Mouse (Mus musculus): ENCODE results near the gene Pigl. TPM values are rescaled to one million over a fixed set of nuclear protein-coding genes. Genes with fewer than 3 reads are reported as not detected.
"Not testable (repeated sequence)": the region's sequence is repeated elsewhere in the genome, so short reads cannot be mapped to it uniquely, and the experiment has no call there.

The Pigl gene
- total RNA-seq (2021) = 1 to 10 TPM; 2.9 to 3.7 TPM
- long read RNA-seq, experiment 1, partial matches to known transcripts = 0 of 15 reads
- long read RNA-seq, experiment 1, other reads (novel, unspliced or antisense) = 13 of 15 reads
- long read RNA-seq, experiment 2, partial matches to known transcripts = 0 of 10 reads
- long read RNA-seq, experiment 2, other reads (novel, unspliced or antisense) = 9 of 10 reads

GRCm38 (mm10) chr11:62458276-62458724 is at the start of gene Pigl, which contains the start of gene Ncor1:
Gene Pigl (plus strand): TSS chr11:62458460.
Gene Ncor1 (minus strand): TSS chr11:62458541.
- DNase-seq = peak; percentile 80

GRCm38 (mm10) chr11:62408848-62409247 is 49.4 kb upstream of the Pigl start:
- DNase-seq = no peak

GRCm38 (mm10) chr11:62409611-62410010 is 48.6 kb upstream of the Pigl start:
- no peak for DNase-seq

- DNase-seq = no peak
Observed at GRCm38 (mm10) chr11:62415026-62415425, 43.2 kb upstream of the Pigl start.

GRCm38 (mm10) chr11:62424525-62424924 is 33.7 kb upstream of the Pigl start:
- no peak for DNase-seq

GRCm38 (mm10) chr11:62426266-62426665 is 32.0 kb upstream of the Pigl start:
- DNase-seq = no peak

- no peak for DNase-seq
Observed at GRCm38 (mm10) chr11:62427105-62427504, 31.2 kb upstream of the Pigl start.

GRCm38 (mm10) chr11:62432211-62432610 is 26.0 kb upstream of the Pigl start:
- no peak for DNase-seq

- DNase-seq = no peak
Observed at GRCm38 (mm10) chr11:62440670-62441315, 17.5 kb upstream of the Pigl start.

GRCm38 (mm10) chr11:62445799-62446198 is 12.5 kb upstream of the Pigl start:
- no peak for DNase-seq

- no peak for DNase-seq
Observed at GRCm38 (mm10) chr11:62448971-62449370, 9.3 kb upstream of the Pigl start.

GRCm38 (mm10) chr11:62455193-62455592 is 3.1 kb upstream of the Pigl start:
- no peak for DNase-seq

- no peak for DNase-seq
Observed at GRCm38 (mm10) chr11:62456021-62456482, 2.2 kb upstream of the Pigl start.

GRCm38 (mm10) chr11:62456483-62457172 is 1.6 kb upstream of the Pigl start:
- no peak for DNase-seq

- DNase-seq = peak; percentile 88
Observed at GRCm38 (mm10) chr11:62457241-62457890, 894 bp upstream of the Pigl start.

- no peak for DNase-seq
Observed at GRCm38 (mm10) chr11:62457891-62458270, 379 bp upstream of the Pigl start.

- no peak for DNase-seq
Observed at GRCm38 (mm10) chr11:62458780-62459179, 520 bp downstream of the Pigl start.

- DNase-seq = not testable (repeated sequence)
Observed at GRCm38 (mm10) chr11:62462529-62462928, 4.3 kb downstream of the Pigl start.

GRCm38 (mm10) chr11:62463225-62463915 is 5.1 kb downstream of the Pigl start:
- no peak for DNase-seq

- no peak for DNase-seq
Observed at GRCm38 (mm10) chr11:62464696-62465095, 6.4 kb downstream of the Pigl start.

GRCm38 (mm10) chr11:62465849-62466248 is 7.6 kb downstream of the Pigl start:
- DNase-seq = no peak

GRCm38 (mm10) chr11:62466546-62466945 is 8.3 kb downstream of the Pigl start:
- no peak for DNase-seq
